In the genomic region with DNA sequence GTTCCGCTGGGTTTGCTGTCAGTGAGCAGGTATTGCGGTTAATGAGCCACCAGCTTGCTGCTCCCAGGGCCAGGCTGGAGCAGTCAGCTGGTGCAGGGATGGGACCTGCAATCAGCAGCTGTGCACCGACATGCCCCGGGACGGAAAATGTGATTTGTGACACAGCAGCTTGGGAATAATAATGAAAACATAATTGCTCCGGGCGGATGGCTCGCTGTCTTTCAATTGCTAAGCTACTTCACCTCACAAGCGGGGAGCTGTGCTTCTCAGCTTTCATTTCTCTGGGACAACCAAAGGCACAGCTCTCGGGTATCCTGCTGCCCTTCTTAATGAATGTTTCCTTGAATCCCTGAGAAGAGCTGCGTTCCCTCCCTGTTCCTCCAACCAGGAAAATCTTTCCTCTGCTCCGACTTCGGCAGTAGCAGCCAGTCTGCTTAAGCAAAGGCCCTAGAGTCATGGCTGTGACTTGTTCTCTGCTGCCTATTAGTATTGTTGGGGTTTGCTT, we compare ENCODE assay signal across 8 mouse cellular contexts.
A peak's percentile ranks its signal among the peaks of the same experiment; 100 is the strongest.
DNase-seq lines count a peak whose midpoint lies in the region; ATAC-seq and TF ChIP-seq lines count a peak whose summit lies in the region.

No protein-coding gene starts in this region.

- no peaks in the 10 kb centered on the region for H3K79me2 ChIP-seq in liver, adult 2 months (ENCODE audit: control insufficient read depth, insufficient read depth, low read length)

- peak; percentile 18 for DNase-seq in thymus, postnatal 14 days
- DNase-seq in thymus, postnatal 10 days (ENCODE audit: low spot score in 2 of 2): no peak
- DNase-seq in kidney, postnatal 25 days: peak; percentile 33 to 65
- DNase-seq in liver, adult 2 months (ENCODE audit: extremely low read depth, low read depth, low spot score): no peak

- TF ChIP-seq CTCF in liver, adult 2 months (IDR thresholded peaks at IDR 0.05; ENCODE audit: low read depth, low read length): no peak

- H3K27me3 ChIP-seq in embryonic facial prominence, embryonic 12.5 days: no peaks in the 10 kb centered on the region
- H3K27me3 ChIP-seq in heart, embryonic 15.5 days: no peaks in the 10 kb centered on the region
- H3K27me3 ChIP-seq in liver, adult 2 months (ENCODE audit: control insufficient read depth, insufficient read depth, low read length): no peaks in the 10 kb centered on the region
- 0 out of 2 replicates have a peak, but pooled peaks cover 7% of the 10 kb centered on the region for H3K27me3 ChIP-seq in neural tube, embryonic 15.5 days (replicated peaks)

- H3K9me3 ChIP-seq in embryonic facial prominence, embryonic 12.5 days: no peaks in the 10 kb centered on the region
- H3K9me3 ChIP-seq in heart, embryonic 15.5 days (replicated peaks): no peaks in the 10 kb centered on the region
- H3K9me3 ChIP-seq in neural tube, embryonic 15.5 days (replicated peaks): no peaks in the 10 kb centered on the region

- peak; percentile 81; the same call in 1 of the 2 replicates for ATAC-seq in embryonic facial prominence, embryonic 12.5 days (ENCODE audit: insufficient number of reproducible peaks, insufficient read depth, low FRiP score, low TSS enrichment)
- ATAC-seq in heart, embryonic 15.5 days (replicated peaks; ENCODE audit: insufficient number of reproducible peaks, insufficient read depth, low FRiP score, low read depth): no peak
- ATAC-seq in neural tube, embryonic 15.5 days (ENCODE audit: low FRiP score): peak; percentile 87
- ATAC-seq in erythroblast, adult 5-6 weeks (replicated peaks; ENCODE audit: low FRiP score, poor library complexity, severe bottlenecking): no peak

- 0 out of 2 replicates have a peak, but pooled peaks cover 5% of the 10 kb centered on the region for H3K4me1 ChIP-seq in embryonic facial prominence, embryonic 12.5 days
- no peaks in the 10 kb centered on the region for H3K4me1 ChIP-seq in heart, embryonic 15.5 days (replicated peaks)
- no peaks in the 10 kb centered on the region for H3K4me1 ChIP-seq in liver, adult 2 months (ENCODE audit: control insufficient read depth, insufficient read depth, low read length)
- H3K4me1 ChIP-seq in neural tube, embryonic 15.5 days: peaks cover 9% of the 10 kb centered on the region

- no peaks in the 10 kb centered on the region for H3K36me3 ChIP-seq in embryonic facial prominence, embryonic 12.5 days
- H3K36me3 ChIP-seq in heart, embryonic 15.5 days: no peaks in the 10 kb centered on the region
- H3K36me3 ChIP-seq in liver, adult 2 months (ENCODE audit: control insufficient read depth, insufficient read depth, low read length): no peaks in the 10 kb centered on the region
- no peaks in the 10 kb centered on the region for H3K36me3 ChIP-seq in neural tube, embryonic 15.5 days

- no peak for TF ChIP-seq POLR2A in liver, adult 2 months (IDR thresholded peaks at IDR 0.05; ENCODE audit: extremely low read depth, insufficient read depth, low read length)

- H3K4me3 ChIP-seq in embryonic facial prominence, embryonic 12.5 days: peak overlapping the region; percentile 39
- H3K4me3 ChIP-seq in heart, embryonic 15.5 days: peak overlapping the region; percentile 41
- peak overlapping the region; percentile 34; the same call in 1 of the 2 replicates for H3K4me3 ChIP-seq in liver, adult 2 months (ENCODE audit: insufficient read depth, low read depth, low read length)
- peak overlapping the region; percentile 38 for H3K4me3 ChIP-seq in neural tube, embryonic 15.5 days (replicated peaks)

- H3K9ac ChIP-seq in embryonic facial prominence, embryonic 12.5 days: peak overlapping the region; percentile 51
- H3K9ac ChIP-seq in heart, embryonic 15.5 days: peak overlapping the region; percentile 40
- H3K9ac ChIP-seq in liver, adult 2 months (ENCODE audit: low read depth, low read length): no peak overlapping the region
- peak overlapping the region; percentile 43 for H3K9ac ChIP-seq in neural tube, embryonic 15.5 days (replicated peaks)

- H3K4me2 ChIP-seq in embryonic facial prominence, embryonic 12.5 days (replicated peaks): peak overlapping the region; percentile 64
- peak overlapping the region; percentile 62 for H3K4me2 ChIP-seq in heart, embryonic 15.5 days
- peak overlapping the region; percentile 62 for H3K4me2 ChIP-seq in neural tube, embryonic 15.5 days

- 6% methylated on average over 13 of the region's 13 CpGs for WGBS in embryonic facial prominence, embryonic 12.5 days
- 35% methylated on average over 13 of the region's 13 CpGs for WGBS in heart, embryonic 15.5 days
- 61% methylated on average over 13 of the region's 13 CpGs for WGBS in liver, adult 2 months
- WGBS in neural tube, embryonic 15.5 days: 6% methylated on average over 13 of the region's 13 CpGs

- peak overlapping the region; percentile 59; the same call in 1 of the 2 replicates for H3K27ac ChIP-seq in embryonic facial prominence, embryonic 12.5 days
- H3K27ac ChIP-seq in heart, embryonic 15.5 days: no peak overlapping the region; the same call in 1 of the 2 replicates
- no peak overlapping the region for H3K27ac ChIP-seq in liver, adult 2 months (replicated peaks; ENCODE audit: insufficient read depth, low read depth, low read length)
- H3K27ac ChIP-seq in neural tube, embryonic 15.5 days (replicated peaks): peak overlapping the region; percentile 77

Comparison
In these comparisons a context has a peak if more than half of its experiments do, and no peak if none do; other contexts are left out.
1. DNase-seq: peak in thymus, postnatal 14 days (single experiment) and kidney, postnatal 25 days (2 of 2); none in thymus, postnatal 10 days (0 of 2) and liver, adult 2 months (single experiment).
2. ATAC-seq: peak in embryonic facial prominence, embryonic 12.5 days (single experiment) and neural tube, embryonic 15.5 days (single experiment); none in heart, embryonic 15.5 days (single experiment) and erythroblast, adult 5-6 weeks (single experiment).
3. H3K27ac ChIP-seq: peak in embryonic facial prominence, embryonic 12.5 days (single experiment) and neural tube, embryonic 15.5 days (single experiment); none in heart, embryonic 15.5 days (single experiment) and liver, adult 2 months (single experiment).
4. Peak in every context shown above with its lines, with median percentiles within 50 percentile points of each other: H3K4me2 ChIP-seq and H3K4me3 ChIP-seq.